Mouse (Mus musculus) embryonic facial prominence, embryonic 15.5 days (tissue): ENCODE measurements around the gene Fli1. TPM values are rescaled to one million over a fixed set of nuclear protein-coding genes. Genes with fewer than 3 reads are reported as not detected.

Experiments used
- ATAC-seq: fragments of 200-750 bp; cut with Nextera tagmentation; 2 replicates; pipeline ENCODE4 v1.8.0; 2017; ENCODE audit warnings: low read depth, moderate TSS enrichment; ENCODE audit not compliant: insufficient number of reproducible peaks, low FRiP score, low TSS enrichment
- H3K27ac ChIP-seq: fragments of 300-500 bp; sonication (generic); replicated peaks from 2 replicates; pipeline ENCODE4 v1.5.1; 2015; ENCODE audit warnings: mild to moderate bottlenecking, inconsistent platforms
- H3K27me3 ChIP-seq: fragments of 300-500 bp; sonication (generic); 2 replicates; pipeline ENCODE4 v1.6.1; 2015; ENCODE audit warnings: inconsistent platforms
- H3K36me3 ChIP-seq: fragments of 300-500 bp; sonication (generic); 2 replicates; pipeline ENCODE4 v1.6.1; 2015; ENCODE audit warnings: mild to moderate bottlenecking, inconsistent platforms
- H3K4me1 ChIP-seq: fragments of 300-500 bp; sonication (generic); 2 replicates; pipeline ENCODE4 v1.6.1; 2015; ENCODE audit warnings: inconsistent platforms
- H3K4me2 ChIP-seq: fragments of 300-500 bp; sonication (generic); replicated peaks from 2 replicates; pipeline ENCODE4 v1.6.1; 2015; ENCODE audit warnings: mild to moderate bottlenecking, inconsistent platforms
- H3K4me3 ChIP-seq: fragments of 300-500 bp; sonication (generic); replicated peaks from 2 replicates; pipeline ENCODE4 v1.5.1; 2015; ENCODE audit warnings: mild to moderate bottlenecking, inconsistent platforms
- H3K9ac ChIP-seq: fragments of 300-500 bp; sonication (generic); 2 replicates; pipeline ENCODE4 v1.6.1; 2015; ENCODE audit warnings: inconsistent platforms
- H3K9me3 ChIP-seq: fragments of 300-500 bp; sonication (generic); replicated peaks from 2 replicates; pipeline ENCODE4 v1.6.1; 2016; ENCODE audit warnings: inconsistent platforms
- WGBS: fragments of 180-500 bp; shearing (Covaris S2); methylation state at CpG from one replicate; pipeline ENCODE4 v1.1.7; 2015; 5-methylcytosine and 5-hydroxymethylcytosine counted together
- polyA plus RNA-seq: library from polyadenylated mRNA; unstranded; fragments of >200 nt; fragmentation: Nextera tagmentation; extraction: Ambion mirVana; gene quantifications from 2 replicates; pipeline ENCODE4 v1.2.1, GENCODE M21; 2015

Fli1 gene
- polyA plus RNA-seq, 1 experiment from 2014 or later = 18.2 TPM

GRCm38 (mm10) chr9:32508648-32509047 is 34.0 kb downstream of the Fli1 start:
- ATAC-seq = no peak
- H3K4me2 ChIP-seq = no peak overlapping the region
- H3K27ac ChIP-seq = no peak overlapping the region
- no peaks in the 10 kb centered on the region for H3K36me3 ChIP-seq
- no peak overlapping the region for H3K4me3 ChIP-seq
- WGBS = 66% methylated on average over 2 of the region's 2 CpGs
- H3K4me1 ChIP-seq = peaks cover 33% of the 10 kb centered on the region; the same call in 1 of the 2 replicates
- H3K9ac ChIP-seq = no peak overlapping the region
- no peaks in the 10 kb centered on the region; the same call in 1 of the 2 replicates for H3K27me3 ChIP-seq
- no peaks in the 10 kb centered on the region for H3K9me3 ChIP-seq

DNA sequence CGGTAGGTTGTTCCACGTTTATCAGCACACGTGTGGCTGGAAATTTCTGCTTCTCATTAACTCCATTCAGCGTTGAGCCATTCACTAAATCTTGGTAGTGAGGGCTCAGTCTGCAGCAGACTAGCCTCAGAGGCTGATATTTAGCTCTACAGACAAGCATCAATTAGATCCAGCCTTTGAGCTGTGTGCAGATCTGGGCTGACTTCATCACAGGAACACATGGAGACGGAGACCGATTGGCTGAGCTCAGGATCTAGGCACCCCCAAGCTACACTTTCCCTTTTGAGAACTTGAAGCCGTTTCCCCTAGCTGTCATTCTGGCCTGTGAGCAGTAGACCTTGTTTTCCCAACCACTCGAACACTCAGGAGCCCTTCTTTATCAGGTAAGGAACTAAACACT is 34.5 kb downstream of the Fli1 start:
- no peaks in the 10 kb centered on the region for H3K9me3 ChIP-seq
- no peak overlapping the region for H3K9ac ChIP-seq
- H3K4me3 ChIP-seq = no peak overlapping the region
- WGBS = 33% methylated on average over 8 of the region's 8 CpGs
- no peak overlapping the region for H3K4me2 ChIP-seq
- H3K4me1 ChIP-seq = peaks cover 39% of the 10 kb centered on the region; the same call in 1 of the 2 replicates
- no peaks in the 10 kb centered on the region; the same call in 1 of the 2 replicates for H3K27me3 ChIP-seq
- no peak overlapping the region for H3K27ac ChIP-seq
- ATAC-seq = no peak
- H3K36me3 ChIP-seq = no peaks in the 10 kb centered on the region

DNA sequence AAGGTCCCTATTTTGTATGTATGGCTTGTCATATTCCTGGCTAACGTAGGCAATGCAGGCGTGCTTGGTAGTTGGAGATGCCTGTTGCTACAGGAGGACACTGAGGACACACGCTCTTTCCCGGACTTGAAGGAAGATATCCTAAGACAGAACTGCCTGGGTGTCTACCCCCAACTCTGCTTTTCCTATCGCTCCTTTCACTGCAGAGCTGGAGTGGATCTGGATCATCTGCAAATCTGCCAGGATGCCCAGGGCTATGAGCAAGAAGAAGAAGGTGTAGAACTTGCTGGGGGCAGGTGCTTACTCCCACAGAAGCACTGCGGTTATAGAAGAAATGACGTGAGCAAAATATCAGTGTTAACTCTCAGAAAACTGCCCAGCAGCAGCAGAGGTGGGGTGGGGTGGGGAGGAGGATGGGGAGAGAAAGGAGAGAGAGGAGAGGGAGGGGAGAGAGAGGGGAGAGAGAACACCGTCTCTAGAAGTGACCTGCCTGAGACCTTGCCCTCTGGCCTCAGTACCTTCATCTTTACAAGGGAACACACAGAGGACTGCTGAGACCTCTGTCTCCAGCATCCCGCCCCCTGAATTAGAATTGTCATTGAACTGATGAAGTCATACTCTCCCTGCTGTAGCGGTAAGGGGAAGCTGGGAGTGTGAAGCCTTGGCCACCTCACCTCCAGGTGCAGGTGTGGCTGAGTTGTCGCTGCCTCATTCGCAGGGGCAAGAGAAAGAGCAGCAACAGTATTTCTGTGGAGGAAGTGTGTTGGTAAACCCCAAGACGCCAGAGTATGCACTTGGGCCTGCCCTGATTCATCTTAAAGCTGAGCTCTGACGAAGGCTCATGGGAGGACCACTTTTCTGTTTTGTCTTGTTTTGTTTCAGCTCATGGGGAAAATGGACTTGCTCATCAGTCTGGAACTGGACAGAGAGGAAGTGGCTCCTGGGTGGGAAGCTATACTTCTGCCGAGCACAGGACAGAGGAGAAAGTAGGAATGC is 35.5 kb downstream of the Fli1 start:
- no peak for ATAC-seq
- no peak overlapping the region for H3K9ac ChIP-seq
- H3K36me3 ChIP-seq = no peaks in the 10 kb centered on the region
- H3K4me3 ChIP-seq = no peak overlapping the region
- H3K27me3 ChIP-seq = no peaks in the 10 kb centered on the region; the same call in 1 of the 2 replicates
- peaks cover 40% of the 10 kb centered on the region; the same call in 1 of the 2 replicates for H3K4me1 ChIP-seq
- H3K9me3 ChIP-seq = no peaks in the 10 kb centered on the region
- H3K4me2 ChIP-seq = no peak overlapping the region
- H3K27ac ChIP-seq = no peak overlapping the region
- 58% methylated on average over 15 of the region's 15 CpGs for WGBS

DNA sequence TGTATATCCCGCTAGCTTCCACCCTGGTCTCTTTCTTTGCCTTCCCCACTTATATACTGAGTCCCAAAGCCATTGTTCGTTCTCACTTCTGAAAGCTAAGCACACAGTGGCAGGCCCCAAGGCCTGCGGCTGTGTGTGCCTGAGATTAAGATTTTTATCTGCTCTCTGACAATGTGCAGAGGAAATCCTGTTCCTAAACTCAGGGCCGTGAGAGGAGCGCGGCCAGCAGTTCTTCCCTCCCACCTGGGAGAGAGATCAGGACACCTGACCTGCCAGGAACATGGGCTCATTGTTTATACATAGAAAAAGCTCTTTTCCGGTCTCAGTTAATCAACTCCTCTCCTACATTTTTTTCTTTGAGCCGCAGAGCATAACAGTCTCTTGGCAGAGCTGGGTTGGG is 36.5 kb downstream of the Fli1 start:
- WGBS = 33% methylated on average over 8 of the region's 8 CpGs
- Histone ChIP-seq H3K4me3 (no peak overlapping the region), H3K27ac (no peak overlapping the region), H3K4me2 (no peak overlapping the region), H3K9me3 (no peaks in the 10 kb centered on the region), H3K36me3 (no peaks in the 10 kb centered on the region), H3K27me3 (no peaks in the 10 kb centered on the region; the same call in 1 of the 2 replicates), H3K4me1 (peaks cover 40% of the 10 kb centered on the region; the same call in 1 of the 2 replicates), H3K9ac (no peak overlapping the region)
- ATAC-seq = 0 out of 2 replicates have a peak, but pooled peaks have one; percentile 22

DNA sequence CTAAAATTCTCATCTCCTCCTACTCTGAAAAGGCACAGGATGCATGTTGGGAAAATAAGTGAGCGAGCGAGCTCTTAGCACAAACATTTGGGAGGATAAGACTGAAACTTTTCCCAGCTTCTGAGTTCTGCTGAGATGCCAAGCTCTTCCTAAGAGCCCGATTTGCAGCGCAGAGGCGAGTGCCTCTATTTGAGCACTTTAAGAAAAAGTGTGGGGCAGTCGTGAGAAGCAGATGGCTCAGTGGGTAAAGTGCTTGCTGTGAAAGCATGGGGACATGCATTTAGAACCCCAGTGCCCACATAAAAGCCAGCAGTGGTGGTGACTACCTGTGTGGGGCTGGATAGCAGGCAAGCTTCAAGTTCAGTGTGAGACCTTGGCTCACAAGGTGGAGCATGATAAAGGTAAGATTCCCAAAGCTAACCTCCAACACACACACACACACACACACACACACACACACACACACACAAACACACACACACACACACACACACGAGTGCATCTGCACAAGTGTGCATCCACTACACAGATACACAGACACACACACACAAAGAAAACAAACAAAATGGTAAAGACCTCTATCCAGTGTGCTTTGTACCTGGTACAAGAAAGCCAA is 37.1 kb downstream of the Fli1 start:
- Histone ChIP-seq H3K9me3 (no peaks in the 10 kb centered on the region), H3K4me1 (peaks cover 40% of the 10 kb centered on the region; the same call in 1 of the 2 replicates), H3K4me2 (no peak overlapping the region), H3K4me3 (no peak overlapping the region), H3K27ac (no peak overlapping the region), H3K27me3 (no peaks in the 10 kb centered on the region; the same call in 1 of the 2 replicates), H3K36me3 (no peaks in the 10 kb centered on the region), H3K9ac (no peak overlapping the region)
- no peak for ATAC-seq
- WGBS = 79% methylated on average over 7 of the region's 7 CpGs

- Histone ChIP-seq H3K36me3 (no peaks in the 10 kb centered on the region), H3K4me2 (no peak overlapping the region), H3K27me3 (no peaks in the 10 kb centered on the region; the same call in 1 of the 2 replicates), H3K27ac (no peak overlapping the region), H3K9ac (no peak overlapping the region), H3K4me1 (peaks cover 33% of the 10 kb centered on the region; the same call in 1 of the 2 replicates), H3K4me3 (no peak overlapping the region), H3K9me3 (no peaks in the 10 kb centered on the region)
- WGBS = 38% methylated on average over 11 of the region's 11 CpGs
- no peak for ATAC-seq
Measured at GRCm38 (mm10) chr9:32503995-32504451, 38.6 kb downstream of the Fli1 start.

DNA sequence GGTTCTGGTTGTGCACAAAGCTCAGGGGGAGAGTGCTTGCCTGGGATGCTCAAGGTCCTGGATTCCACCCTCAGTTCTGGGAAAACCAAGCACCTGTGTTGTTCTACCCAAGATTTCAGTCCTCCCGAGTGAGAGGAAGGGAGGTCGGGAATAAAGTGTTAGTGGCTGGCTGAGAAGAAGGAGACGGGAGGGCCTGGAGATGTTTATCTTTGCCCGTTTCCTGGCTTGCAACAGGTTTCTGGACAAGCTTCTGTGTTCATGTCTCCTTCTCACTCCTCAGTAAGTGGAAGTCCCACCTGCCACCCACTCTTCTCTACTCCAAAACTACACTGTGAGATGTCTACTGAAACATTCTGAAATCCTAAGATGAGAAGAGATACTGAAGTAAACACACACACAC is 39.2 kb downstream of the Fli1 start:
- WGBS = 42% methylated on average over 4 of the region's 4 CpGs
- peaks cover 31% of the 10 kb centered on the region; the same call in 1 of the 2 replicates for H3K4me1 ChIP-seq

GRCm38 (mm10) chr9:32502256-32503010 is 40.2 kb downstream of the Fli1 start:
- peaks cover 25% of the 10 kb centered on the region; the same call in 1 of the 2 replicates for H3K4me1 ChIP-seq
- no peaks in the 10 kb centered on the region; the same call in 1 of the 2 replicates for H3K27me3 ChIP-seq
- no peak for ATAC-seq
- no peak overlapping the region for H3K4me3 ChIP-seq
- WGBS = 81% methylated on average over 11 of the region's 11 CpGs
- no peak overlapping the region for H3K4me2 ChIP-seq
- no peak overlapping the region for H3K27ac ChIP-seq
- no peaks in the 10 kb centered on the region for H3K9me3 ChIP-seq
- no peak overlapping the region for H3K9ac ChIP-seq
- H3K36me3 ChIP-seq = no peaks in the 10 kb centered on the region

More for the DNA sequence above, 39.2 kb downstream of the Fli1 start:
- Histone ChIP-seq H3K27me3 (no peaks in the 10 kb centered on the region; the same call in 1 of the 2 replicates), H3K4me3 (no peak overlapping the region), H3K9ac (no peak overlapping the region), H3K9me3 (no peaks in the 10 kb centered on the region), H3K36me3 (no peaks in the 10 kb centered on the region), H3K27ac (no peak overlapping the region), H3K4me2 (no peak overlapping the region)
- ATAC-seq = no peak

- Histone ChIP-seq H3K4me1 (peaks cover 13% of the 10 kb centered on the region; the same call in 1 of the 2 replicates), H3K4me3 (no peak overlapping the region), H3K27me3 (no peaks in the 10 kb centered on the region; the same call in 1 of the 2 replicates), H3K36me3 (no peaks in the 10 kb centered on the region), H3K9ac (no peak overlapping the region), H3K4me2 (no peak overlapping the region), H3K9me3 (no peaks in the 10 kb centered on the region), H3K27ac (no peak overlapping the region)
- ATAC-seq = no peak
- 84% methylated on average over 8 of the region's 8 CpGs for WGBS
Measured at GRCm38 (mm10) chr9:32500886-32501285, 41.8 kb downstream of the Fli1 start.

DNA sequence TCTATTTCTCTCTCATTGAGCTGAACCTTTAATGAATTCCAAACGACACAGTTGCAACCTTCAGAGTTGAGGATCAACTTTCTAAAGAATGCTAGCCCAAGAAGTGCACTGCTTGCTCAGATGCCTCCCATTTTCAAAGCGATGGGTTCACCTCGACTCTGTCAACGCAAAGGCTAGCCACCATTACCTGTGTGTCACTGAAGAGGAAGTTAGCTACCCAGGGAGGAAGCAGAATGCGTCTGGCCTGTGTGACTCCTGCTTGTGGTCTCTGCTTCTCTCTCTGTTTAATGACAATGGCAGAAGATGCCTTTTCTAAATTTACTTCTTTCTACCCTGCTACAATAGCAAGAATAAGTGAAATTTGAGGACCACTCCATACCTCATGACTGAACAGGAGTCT is 42.6 kb downstream of the Fli1 start:
- no peaks in the 10 kb centered on the region; the same call in 1 of the 2 replicates for H3K27me3 ChIP-seq
- H3K4me3 ChIP-seq = no peak overlapping the region
- WGBS = 58% methylated on average over 5 of the region's 5 CpGs
- no peak overlapping the region for H3K9ac ChIP-seq
- no peaks in the 10 kb centered on the region for H3K36me3 ChIP-seq
- ATAC-seq = no peak
- H3K9me3 ChIP-seq = no peaks in the 10 kb centered on the region
- H3K4me2 ChIP-seq = no peak overlapping the region
- H3K27ac ChIP-seq = no peak overlapping the region
- peaks cover 13% of the 10 kb centered on the region; the same call in 1 of the 2 replicates for H3K4me1 ChIP-seq
